Mouse (Mus musculus): ENCODE results near the gene 1700013G24Rik. TPM values are rescaled to one million over a fixed set of nuclear protein-coding genes. Genes with fewer than 3 reads are reported as not detected.

The 1700013G24Rik gene
- polyA plus RNA-seq, 1 experiment from 2014 or later, result not detected

DNA sequence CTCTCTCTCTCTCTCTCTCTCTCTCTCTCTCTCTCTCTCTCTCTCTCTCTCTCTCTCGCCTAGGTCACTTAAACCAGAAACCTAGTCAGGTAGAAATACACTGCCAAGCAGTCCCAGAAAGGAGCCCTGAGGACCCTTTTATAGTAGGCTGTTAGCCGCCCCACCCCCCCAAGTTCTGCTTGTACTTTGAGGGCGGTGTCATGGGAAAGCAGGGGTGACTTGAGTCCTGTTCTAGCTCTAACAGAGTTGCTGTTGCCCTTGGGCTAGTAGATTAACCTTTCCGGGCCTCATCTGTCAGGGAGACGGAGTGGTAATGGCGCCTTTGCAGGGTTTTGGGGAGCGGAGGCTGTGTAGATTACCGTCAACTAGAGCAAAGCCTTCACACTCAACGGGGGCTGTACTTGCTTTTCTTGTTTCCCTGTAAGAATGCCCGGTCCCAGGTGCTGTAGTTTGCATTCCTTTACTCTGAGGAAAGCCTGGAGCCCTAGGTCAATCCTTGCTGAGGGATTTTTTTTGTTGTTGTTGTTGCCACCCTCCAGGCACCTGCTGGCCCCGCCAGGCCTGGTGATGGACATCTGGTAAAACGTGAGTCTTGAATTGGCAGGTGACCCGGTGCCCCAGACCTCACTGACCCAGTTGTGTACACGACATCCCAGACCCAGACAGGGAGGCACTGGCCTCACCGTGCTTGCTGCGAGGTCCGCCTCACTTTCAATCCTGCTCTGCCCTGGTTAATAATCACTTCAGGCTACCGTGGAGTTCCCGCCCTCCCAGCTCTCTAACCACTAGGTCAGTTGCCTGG lies 27.3 kb downstream of the 1700013G24Rik start:
- H3K4me2 ChIP-seq, result peak overlapping the region; percentile 21
- no peaks in the 10 kb centered on the region for H3K9me3 ChIP-seq (replicated peaks)
- peak overlapping the region; percentile 65 for H3K27ac ChIP-seq
- 51% methylated on average over 19 of the region's 19 CpGs for WGBS (ENCODE audit: insufficient replicate concordance)
- ATAC-seq, result peak; percentile 52
- peaks cover 23% of the 10 kb centered on the region; the same call in 1 of the 2 replicates for H3K27me3 ChIP-seq (replicated peaks)
- H3K4me3 ChIP-seq, result no peak overlapping the region
- no peaks in the 10 kb centered on the region for H3K36me3 ChIP-seq
- no peak overlapping the region for H3K9ac ChIP-seq
- H3K4me1 ChIP-seq, result peaks cover 92% of the 10 kb centered on the region

- no peak for ATAC-seq
- Histone ChIP-seq H3K27ac (peak overlapping the region; percentile 55), H3K9ac (no peak overlapping the region), H3K9me3 (replicated peaks) (no peaks in the 10 kb centered on the region), H3K4me3 (no peak overlapping the region), H3K36me3 (no peaks in the 10 kb centered on the region), H3K4me1 (peaks cover 92% of the 10 kb centered on the region), H3K4me2 (peak overlapping the region; percentile 13; the same call in 1 of the 2 replicates), H3K27me3 (replicated peaks) (peaks cover 17% of the 10 kb centered on the region; the same call in 1 of the 2 replicates)
- 29% methylated on average over 1 of the region's 1 CpGs for WGBS (ENCODE audit: insufficient replicate concordance)
Observed at GRCm38 (mm10) chr4:137480993-137481340, 27.9 kb downstream of the 1700013G24Rik start.

DNA sequence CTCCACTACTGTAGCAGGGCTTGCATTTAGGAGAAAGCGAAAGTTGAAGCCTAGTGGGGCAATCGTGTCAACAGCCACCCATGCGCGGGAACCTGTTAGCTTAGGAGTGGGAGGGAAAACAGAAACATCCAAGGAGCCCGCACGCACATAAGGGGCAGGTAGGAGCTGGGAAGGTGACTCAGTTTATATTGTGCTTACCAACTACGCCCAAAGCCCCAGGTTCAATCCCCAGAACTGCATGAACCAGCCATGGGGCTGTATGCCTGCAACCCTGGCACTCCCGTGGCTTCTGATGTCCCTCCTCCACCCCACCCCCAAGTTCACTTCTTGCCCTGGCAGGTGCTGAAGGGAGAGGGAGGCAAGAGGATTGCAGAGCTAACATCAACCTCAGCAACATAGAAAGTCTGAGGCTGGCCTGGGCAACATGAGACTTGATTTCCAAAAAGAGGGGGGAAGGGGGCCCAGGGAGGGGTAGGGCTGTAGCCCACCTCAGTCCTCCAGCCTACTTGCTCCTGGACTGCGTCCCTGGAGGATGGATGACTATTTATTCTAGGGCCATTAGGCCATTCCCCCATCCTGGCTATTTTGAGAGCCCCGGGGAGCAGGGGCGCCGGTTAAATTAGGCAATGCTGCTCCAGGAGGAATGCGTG lies 28.4 kb downstream of the 1700013G24Rik start:
- H3K4me2 ChIP-seq, result peak overlapping the region; percentile 13; the same call in 1 of the 2 replicates
- no peak overlapping the region for H3K9ac ChIP-seq
- no peaks in the 10 kb centered on the region for H3K9me3 ChIP-seq (replicated peaks)
- H3K27me3 ChIP-seq (replicated peaks), result peaks cover 12% of the 10 kb centered on the region; the same call in 1 of the 2 replicates
- no peak overlapping the region for H3K4me3 ChIP-seq
- 64% methylated on average over 13 of the region's 13 CpGs for WGBS (ENCODE audit: insufficient replicate concordance)
- H3K27ac ChIP-seq, result peak overlapping the region; percentile 55
- ATAC-seq, result no peak
- no peaks in the 10 kb centered on the region for H3K36me3 ChIP-seq
- H3K4me1 ChIP-seq, result peaks cover 92% of the 10 kb centered on the region

GRCm38 (mm10) chr4:137483871-137484270 lies 30.8 kb downstream of the 1700013G24Rik start:
- ATAC-seq, result peak; percentile 36; the same call in 1 of the 2 replicates
- peaks cover 92% of the 10 kb centered on the region for H3K4me1 ChIP-seq
- peak overlapping the region; percentile 15; the same call in 1 of the 2 replicates for H3K27ac ChIP-seq
- no peak overlapping the region for H3K9ac ChIP-seq
- 0 out of 2 replicates have a peak overlapping the region, but pooled peaks have one; percentile 25 for H3K4me2 ChIP-seq
- H3K27me3 ChIP-seq (replicated peaks), result no peaks in the 10 kb centered on the region
- no peaks in the 10 kb centered on the region for H3K9me3 ChIP-seq (replicated peaks)
- no peaks in the 10 kb centered on the region for H3K36me3 ChIP-seq
- 15% methylated on average over 16 of the region's 16 CpGs for WGBS (ENCODE audit: insufficient replicate concordance)
- H3K4me3 ChIP-seq, result no peak overlapping the region

GRCm38 (mm10) chr4:137484586-137484985 lies 31.5 kb downstream of the 1700013G24Rik start:
- Histone ChIP-seq H3K4me1 (peaks cover 92% of the 10 kb centered on the region), H3K36me3 (no peaks in the 10 kb centered on the region), H3K9ac (no peak overlapping the region), H3K27ac (peak overlapping the region; percentile 8; the same call in 1 of the 2 replicates), H3K27me3 (replicated peaks) (no peaks in the 10 kb centered on the region), H3K4me3 (no peak overlapping the region), H3K4me2 (no peak overlapping the region), H3K9me3 (replicated peaks) (no peaks in the 10 kb centered on the region)
- WGBS (ENCODE audit: insufficient replicate concordance), result 75% methylated on average over 7 of the region's 7 CpGs
- ATAC-seq, result no peak

- Histone ChIP-seq H3K9ac (no peak overlapping the region), H3K4me2 (no peak overlapping the region), H3K4me1 (peaks cover 90% of the 10 kb centered on the region), H3K4me3 (no peak overlapping the region), H3K27me3 (replicated peaks) (no peaks in the 10 kb centered on the region), H3K36me3 (no peaks in the 10 kb centered on the region), H3K9me3 (replicated peaks) (no peaks in the 10 kb centered on the region), H3K27ac (no peak overlapping the region)
- 51% methylated on average over 14 of the region's 14 CpGs for WGBS (ENCODE audit: insufficient replicate concordance)
- ATAC-seq, result no peak
Observed at GRCm38 (mm10) chr4:137485258-137485960, 32.3 kb downstream of the 1700013G24Rik start.

DNA sequence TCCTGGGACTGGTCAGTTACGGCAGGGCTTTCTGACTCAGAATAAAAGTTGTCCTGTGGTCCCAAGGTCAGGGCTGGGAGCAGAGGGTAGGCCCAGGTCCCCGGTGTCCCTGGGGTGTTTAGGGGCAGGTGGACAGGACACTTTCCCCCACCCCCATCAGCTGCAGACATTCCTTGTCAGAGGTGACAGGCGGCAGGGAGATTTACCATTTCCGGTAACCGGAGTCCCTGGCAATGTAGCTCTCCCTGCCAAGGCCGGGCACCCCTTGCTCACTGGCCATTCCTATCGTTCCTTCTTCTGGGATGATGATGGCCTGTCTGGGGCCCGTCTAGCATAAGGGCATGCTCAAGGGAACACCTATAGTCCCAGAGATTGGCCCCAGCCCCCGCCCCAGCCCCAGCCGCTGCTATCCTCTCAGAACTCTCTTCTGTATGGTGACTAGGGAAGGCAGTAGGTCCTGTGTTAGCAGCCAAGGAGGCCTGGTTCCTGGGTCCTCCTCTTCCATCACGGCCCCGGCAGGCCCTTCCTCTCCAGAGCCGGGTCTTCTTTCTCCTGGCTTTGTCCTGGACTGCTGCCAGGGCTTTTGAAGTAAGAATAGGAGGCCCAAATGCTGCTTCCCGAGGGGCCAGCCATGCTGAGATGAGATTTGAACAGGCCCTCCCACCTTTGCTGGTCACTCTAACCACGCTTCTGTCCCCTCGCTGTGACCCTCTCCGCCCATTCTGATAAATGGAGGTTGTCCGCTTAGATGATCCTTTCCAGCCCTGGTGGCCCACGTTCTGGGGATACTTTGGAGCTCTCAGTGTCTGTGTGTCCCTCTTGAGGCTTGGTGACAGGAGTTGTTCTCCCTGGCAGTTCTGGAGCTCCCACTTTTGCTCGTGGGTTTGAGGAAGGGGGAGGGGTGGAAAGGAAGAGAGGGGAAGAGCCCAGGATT lies 33.3 kb downstream of the 1700013G24Rik start:
- Histone ChIP-seq H3K9me3 (replicated peaks) (no peaks in the 10 kb centered on the region), H3K9ac (0 out of 2 replicates have a peak overlapping the region, but pooled peaks have one; percentile 6), H3K27ac (0 out of 2 replicates have a peak overlapping the region, but pooled peaks have one; percentile 57), H3K4me3 (no peak overlapping the region), H3K27me3 (replicated peaks) (no peaks in the 10 kb centered on the region), H3K36me3 (no peaks in the 10 kb centered on the region), H3K4me1 (peaks cover 82% of the 10 kb centered on the region), H3K4me2 (no peak overlapping the region)
- ATAC-seq, result no peak
- WGBS (ENCODE audit: insufficient replicate concordance), result 51% methylated on average over 20 of the region's 20 CpGs

DNA sequence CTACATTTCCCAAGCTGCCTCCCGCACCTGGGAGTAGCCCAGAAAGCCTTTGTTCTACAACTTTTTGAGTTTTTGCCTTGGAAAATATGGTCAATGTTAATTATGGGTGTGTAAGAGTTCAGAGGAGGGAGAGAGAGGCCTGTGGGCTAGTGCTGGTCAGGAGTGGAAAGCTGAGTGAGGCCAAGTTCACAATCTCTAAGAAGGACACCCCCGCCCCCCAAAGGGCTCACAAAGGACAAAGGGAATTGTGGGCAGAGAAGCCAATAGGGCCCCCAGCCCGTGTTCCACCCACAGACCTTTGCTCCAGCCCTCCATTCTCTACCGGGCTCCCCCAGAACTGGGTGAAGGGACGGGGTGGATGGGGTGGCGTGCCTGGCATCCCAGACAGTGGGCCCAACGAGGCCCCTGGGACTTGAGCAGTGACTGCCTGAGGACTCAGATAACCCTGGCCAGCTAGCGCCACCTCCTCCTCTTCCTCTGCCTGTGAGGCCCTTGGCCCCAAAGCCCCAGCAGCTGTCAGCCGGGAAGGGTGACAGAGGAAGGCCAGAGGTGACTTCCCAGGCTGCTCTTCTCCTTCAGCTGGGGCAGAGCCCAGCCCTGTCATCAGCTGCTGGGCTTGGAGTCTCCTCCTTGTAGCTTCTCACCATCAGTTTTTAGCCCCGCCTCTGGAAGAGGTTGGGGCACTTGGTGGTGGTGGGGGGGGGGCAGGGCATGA lies 34.4 kb downstream of the 1700013G24Rik start:
- Histone ChIP-seq H3K27me3 (replicated peaks) (no peaks in the 10 kb centered on the region), H3K9ac (no peak overlapping the region), H3K4me1 (peaks cover 71% of the 10 kb centered on the region), H3K9me3 (replicated peaks) (no peaks in the 10 kb centered on the region), H3K27ac (peak overlapping the region; percentile 57), H3K36me3 (no peaks in the 10 kb centered on the region), H3K4me2 (peak overlapping the region; percentile 45), H3K4me3 (no peak overlapping the region)
- peak; percentile 66 for ATAC-seq
- 25% methylated on average over 10 of the region's 10 CpGs for WGBS (ENCODE audit: insufficient replicate concordance)

- H3K27ac ChIP-seq, result peak overlapping the region; percentile 57
- H3K4me2 ChIP-seq, result peak overlapping the region; percentile 45
- WGBS (ENCODE audit: insufficient replicate concordance), result 20% methylated on average over 11 of the region's 11 CpGs
Observed at GRCm38 (mm10) chr4:137488038-137488437, 35.0 kb downstream of the 1700013G24Rik start.

GRCm38 (mm10) chr4:137488571-137489303 lies 35.7 kb downstream of the 1700013G24Rik start:
- Histone ChIP-seq H3K4me1 (peaks cover 65% of the 10 kb centered on the region), H3K27me3 (replicated peaks) (no peaks in the 10 kb centered on the region), H3K36me3 (no peaks in the 10 kb centered on the region), H3K9ac (no peak overlapping the region), H3K27ac (peak overlapping the region; percentile 57), H3K4me2 (peak overlapping the region; percentile 45), H3K4me3 (no peak overlapping the region), H3K9me3 (replicated peaks) (no peaks in the 10 kb centered on the region)
- 28% methylated on average over 12 of the region's 12 CpGs for WGBS (ENCODE audit: insufficient replicate concordance)
- ATAC-seq, result no peak

More at GRCm38 (mm10) chr4:137488038-137488437, 35.0 kb downstream of the 1700013G24Rik start:
- Histone ChIP-seq H3K9me3 (replicated peaks) (no peaks in the 10 kb centered on the region), H3K27me3 (replicated peaks) (no peaks in the 10 kb centered on the region), H3K4me1 (peaks cover 69% of the 10 kb centered on the region), H3K9ac (no peak overlapping the region), H3K36me3 (no peaks in the 10 kb centered on the region), H3K4me3 (no peak overlapping the region)
- ATAC-seq, result no peak

Data from liver, embryonic 12.5 days (tissue).